Mouse (Mus musculus): Measurements from ENCODE around the gene Slc17a1.

The Slc17a1 gene

DNA sequence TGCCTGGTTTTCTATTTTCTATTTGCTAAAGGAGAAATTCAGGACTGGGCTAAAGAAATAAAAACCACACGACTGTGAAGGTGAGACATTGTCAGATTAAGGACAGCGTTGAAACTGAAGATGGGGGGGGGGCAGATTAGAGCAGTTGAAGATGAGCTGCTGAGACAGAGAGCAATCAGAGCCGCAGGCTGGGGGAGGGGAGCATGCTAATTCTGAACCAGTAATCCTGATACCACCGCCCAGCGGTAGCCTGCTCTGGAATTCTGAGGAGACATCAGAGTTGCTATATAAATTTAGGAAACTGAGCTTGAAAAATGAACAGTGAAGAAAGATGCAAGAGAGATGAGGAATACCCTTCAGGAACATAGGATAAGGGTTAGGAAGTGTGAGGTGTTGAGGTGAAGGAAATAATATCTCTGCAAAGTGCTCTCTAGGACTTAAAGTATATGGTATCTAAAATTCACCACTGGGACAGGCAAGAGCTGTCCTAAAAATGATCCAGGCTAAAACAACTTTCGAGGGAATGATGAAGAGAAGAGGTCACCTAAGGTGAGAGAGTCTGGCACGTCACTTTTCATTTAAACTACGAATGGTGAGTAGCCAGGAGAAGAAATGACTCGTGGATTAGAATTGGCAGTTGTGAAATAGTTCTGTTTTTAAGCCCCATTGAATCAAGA lies 25.2 kb downstream of the Slc17a1 start:
- no peak for DNase-seq

DNA sequence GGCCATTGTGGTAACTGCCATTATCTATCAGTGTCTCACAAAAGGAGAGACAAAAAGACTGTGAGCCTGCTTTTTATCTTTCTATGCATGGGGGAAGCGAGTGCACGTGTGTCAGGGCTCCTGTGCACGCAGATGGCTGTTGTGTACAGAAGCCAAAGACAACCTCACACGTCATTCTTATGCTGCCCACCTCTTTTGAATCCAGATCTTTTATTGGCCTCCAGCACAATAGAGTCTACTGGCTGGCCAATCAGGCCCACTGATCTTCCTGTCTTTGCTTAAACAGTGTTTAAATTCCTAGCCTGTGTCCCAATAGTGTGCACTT lies 25.7 kb downstream of the Slc17a1 start:
- DNase-seq: no peak

DNA sequence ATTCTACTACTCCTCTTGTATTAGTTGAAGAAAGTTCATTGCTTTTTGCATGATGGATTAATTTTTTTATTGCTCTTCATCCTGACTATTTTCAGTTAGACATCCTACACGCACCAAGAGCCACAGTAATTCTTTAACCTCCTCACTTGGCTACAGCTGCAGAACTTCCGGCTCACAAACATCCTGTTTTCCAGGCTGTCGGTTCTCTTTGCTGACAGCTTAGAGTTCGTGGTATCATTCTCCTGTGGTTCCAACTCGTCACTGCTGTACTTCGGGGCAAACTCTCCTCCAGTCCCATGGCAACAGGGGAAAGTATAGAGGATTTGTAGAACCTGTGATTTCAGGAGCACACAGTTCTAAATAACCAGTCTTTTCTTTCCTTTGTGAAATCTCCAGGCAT lies 30.7 kb downstream of the Slc17a1 start:
- DNase-seq: no peak

DNA sequence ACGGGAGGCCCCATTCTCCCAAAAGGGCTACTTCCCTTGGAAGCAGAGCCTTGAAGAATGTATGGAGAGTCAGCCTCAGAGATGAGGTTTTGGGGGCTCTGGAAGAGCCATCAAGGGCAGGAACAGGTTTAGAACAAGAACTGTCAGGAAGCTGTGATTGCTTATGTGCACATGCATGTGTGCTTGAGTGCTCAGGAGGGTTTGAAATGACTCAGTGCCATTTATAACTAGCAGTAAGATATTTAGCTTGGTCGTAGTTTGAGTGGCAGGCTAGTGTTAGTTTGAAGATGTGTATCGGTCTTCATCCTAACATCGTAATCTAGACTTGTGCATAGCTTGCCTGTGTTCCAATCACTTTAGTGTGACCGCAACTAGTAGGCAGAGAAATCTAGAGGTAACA lies 39.4 kb downstream of the Slc17a1 start:
- DNase-seq: no peak

DNA sequence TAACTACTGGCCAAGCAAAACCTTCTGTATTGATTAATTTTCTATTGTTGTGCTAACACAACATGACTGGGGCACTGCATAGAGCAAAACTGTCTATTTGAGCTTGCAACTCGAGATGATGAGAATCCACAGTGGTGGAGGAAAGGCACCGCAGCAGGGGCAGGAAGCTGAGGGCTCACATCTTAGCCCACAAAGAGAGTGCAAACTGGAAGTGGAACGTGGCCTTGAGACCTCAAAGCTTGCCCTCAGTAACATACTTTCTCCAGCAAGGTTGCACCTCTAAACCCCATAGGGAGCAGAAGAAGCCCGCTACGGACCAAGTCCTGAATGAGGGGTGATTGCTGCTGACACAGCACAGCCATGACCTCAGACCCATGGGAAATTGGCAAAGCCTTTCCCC lies 42.6 kb downstream of the Slc17a1 start:
- DNase-seq: no peak

DNA sequence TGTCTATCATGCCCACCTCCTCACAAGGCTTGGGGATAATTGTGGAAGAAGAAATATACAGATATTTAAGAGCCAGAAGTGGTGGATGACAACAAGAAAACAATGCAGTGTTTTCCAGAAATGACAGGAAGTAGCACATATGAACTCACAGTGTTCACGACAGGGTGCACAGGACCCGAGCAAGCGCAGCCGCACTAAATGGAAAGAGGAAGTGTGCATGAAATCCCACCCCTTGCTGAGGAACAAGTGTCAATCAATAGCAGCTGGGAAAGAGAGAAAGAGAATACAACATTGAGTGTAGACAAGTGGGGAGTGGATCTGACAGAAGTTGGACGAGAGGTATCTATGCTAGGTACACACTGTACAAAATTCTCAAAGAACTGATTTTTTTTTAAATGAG lies 43.8 kb downstream of the Slc17a1 start:
- no peak for DNase-seq

DNA sequence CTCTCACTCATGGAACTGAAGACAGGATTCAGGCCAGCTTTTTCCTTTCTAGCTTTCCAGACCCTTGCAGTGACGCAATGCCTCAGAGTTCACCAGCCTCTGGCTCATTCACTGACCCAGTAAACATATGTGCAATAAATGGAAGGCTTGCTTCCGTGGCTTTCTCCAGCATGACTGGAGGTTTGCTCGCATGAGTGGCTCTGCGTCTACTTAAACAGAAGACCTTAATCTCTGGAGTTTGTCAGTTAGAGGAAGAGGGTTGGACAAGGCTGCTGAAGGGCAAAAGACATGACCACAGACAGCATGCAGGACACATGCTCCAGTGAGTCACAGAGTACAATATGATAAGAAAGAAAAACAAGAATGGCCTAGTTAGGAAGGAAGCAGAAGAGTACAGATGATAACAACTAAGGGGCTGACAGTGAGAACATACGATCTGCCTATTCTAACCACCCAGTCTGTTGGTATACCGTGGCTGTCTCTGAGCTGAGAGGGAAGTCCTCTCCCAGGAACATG lies 46.3 kb downstream of the Slc17a1 start:
- DNase-seq: no peak

DNA sequence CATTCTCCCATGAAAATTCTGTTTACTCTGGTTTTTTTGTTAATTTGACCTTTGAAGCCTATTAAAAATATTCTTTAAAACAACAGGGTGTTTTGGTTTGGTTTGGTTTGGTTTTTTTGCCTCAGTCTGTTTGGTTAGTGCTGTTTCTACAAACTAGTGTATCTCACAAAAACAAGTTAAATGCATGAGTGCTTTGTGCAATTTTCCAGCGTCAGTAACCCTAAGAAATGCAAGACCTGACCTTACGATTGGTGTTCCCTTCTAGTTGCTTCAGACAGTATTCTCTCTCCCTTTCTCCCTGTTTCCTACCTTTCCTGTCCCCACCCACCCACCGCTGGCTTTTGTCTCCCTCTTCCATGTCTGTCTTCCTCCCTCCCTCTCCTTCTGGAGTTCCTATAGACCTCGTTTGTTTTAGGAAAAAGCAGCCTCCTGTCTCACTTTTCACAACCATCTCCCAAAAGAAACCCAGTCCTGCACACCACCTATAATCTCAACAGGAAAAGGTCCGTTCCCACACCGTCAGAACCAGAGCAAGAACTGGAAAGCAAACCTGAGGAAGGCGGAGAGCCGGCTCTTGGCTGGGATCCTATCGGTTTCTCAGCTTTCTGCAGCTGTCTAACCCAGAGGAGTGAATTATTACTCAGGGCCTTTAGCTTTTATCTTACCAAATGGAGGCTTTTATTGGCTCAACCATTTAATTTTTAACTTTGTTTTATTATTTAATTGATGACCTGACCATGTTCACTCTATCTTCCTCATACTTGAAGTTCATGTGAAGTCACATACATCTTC lies 47.0 kb downstream of the Slc17a1 start, which contains the start of gene Slc17a4:
Gene Slc17a4, minus strand, starts transcription at position 634 of the 792 bp plus-strand sequence.
- no peak for DNase-seq

DNA sequence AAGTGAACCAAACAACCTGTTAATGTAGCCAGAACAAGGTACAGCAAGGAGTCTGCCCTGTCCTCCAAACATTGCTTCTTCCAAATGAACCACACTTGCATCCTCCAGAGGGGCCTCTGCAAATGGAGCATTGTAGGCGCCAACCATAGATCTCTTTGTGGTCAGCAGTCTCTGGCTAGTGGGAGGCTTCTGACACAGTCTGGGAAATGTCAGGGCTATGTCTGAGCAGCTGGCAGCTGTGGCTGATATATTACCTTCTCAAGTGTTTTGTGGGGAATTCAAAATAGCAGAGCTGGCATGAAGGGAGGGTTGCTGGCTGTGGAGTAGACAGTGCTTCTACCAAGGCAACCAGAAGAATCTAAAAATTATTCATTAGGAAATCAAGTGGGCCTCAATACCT lies 48.6 kb downstream of the Slc17a1 start:
- DNase-seq: no peak

DNA sequence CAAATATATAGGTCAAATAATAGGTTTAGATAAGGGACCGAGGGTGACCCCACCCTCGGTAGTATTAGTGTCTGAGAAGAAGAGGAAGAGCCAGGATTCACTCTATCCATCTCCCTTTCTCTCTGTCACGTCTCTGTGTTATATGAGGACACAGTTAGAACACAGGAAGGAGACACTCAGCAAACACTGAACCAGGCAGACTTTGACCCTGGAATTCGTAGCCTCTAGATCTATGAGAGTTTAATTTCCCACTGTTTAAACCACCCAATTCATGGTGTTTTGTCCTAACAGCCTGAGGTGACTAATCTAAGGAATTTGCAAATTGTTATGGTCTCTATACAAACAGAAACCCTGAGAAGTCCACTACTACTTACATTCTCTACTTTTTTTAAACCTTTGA lies 50.1 kb downstream of the Slc17a1 start:
- no peak for DNase-seq

DNA sequence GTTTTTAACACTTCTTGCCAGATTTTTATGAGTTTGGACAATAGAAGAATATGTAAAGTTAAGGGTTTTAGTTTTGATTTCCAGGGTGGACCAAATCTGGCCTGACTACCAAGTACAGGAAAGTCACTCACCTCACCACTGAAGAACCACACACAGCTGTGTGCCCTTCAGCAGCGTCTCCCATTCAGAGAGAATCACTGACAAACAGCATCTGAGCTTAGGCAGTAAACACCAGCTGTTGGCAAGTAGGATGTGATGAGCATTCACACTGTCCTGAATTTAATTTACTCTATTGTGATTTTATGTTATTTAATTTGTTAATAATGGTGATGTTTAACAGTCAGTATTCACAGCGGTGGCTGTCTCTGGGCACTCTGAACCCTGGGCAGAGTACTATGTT lies 58.2 kb downstream of the Slc17a1 start:
- DNase-seq: no peak

DNA sequence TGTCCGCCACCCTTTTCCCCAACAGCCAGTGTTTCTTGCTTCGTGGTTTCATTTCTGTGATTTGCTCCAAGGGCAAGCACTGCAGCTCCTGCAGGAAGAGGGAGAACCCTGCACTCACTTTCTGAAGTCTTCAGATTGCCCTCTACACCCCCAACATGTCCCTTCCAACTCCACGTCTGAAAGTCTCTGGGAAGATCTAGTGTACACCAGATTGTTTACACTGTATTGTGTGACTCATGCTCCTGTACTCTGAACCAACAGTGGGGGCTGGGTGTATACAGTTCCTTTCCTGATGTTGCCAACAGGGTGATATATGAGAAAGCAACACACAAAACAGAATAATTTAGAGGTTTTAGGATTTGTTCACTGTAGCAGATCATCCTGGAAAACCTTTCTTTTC lies 61.1 kb downstream of the Slc17a1 start:
- no peak for DNase-seq

DNA sequence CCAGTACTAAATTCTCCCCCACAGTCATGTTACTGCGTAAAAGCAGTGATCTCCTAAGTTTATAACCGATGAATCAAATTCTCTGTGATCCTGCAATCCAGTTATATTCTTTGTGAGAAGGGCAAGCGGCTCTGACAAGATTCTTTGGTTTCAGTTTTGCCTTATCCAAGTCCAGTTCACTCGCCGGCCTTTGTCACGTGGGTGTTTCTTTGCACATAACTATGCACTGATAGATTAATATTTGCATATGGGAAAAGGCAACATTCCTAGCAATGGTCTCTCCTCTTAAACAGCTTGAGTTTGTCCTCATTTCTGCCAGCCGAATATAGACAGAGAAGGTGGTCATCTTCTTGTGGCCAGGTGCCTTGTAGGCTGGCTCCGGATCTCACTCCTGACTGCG lies 62.9 kb downstream of the Slc17a1 start:
- DNase-seq: no peak

DNA sequence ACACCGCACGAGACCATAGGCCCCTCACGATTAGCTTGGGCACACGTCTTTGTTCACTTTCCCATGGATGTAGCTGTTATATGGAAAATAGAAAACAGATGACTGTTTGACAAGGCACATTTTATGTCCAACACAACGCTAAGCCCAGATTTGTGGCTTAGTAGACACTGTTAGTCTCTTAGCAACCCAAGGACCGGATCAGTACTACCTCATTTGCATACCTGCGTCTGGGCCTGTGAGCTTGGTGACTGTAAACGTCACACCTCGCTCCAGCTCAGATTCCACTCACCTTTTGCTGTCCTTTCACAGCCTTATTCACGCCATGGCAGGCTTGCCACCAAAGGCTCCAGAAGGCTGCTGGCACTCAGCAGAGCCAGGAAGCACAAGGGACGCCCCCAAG lies 63.4 kb downstream of the Slc17a1 start:
- DNase-seq: no peak

DNA sequence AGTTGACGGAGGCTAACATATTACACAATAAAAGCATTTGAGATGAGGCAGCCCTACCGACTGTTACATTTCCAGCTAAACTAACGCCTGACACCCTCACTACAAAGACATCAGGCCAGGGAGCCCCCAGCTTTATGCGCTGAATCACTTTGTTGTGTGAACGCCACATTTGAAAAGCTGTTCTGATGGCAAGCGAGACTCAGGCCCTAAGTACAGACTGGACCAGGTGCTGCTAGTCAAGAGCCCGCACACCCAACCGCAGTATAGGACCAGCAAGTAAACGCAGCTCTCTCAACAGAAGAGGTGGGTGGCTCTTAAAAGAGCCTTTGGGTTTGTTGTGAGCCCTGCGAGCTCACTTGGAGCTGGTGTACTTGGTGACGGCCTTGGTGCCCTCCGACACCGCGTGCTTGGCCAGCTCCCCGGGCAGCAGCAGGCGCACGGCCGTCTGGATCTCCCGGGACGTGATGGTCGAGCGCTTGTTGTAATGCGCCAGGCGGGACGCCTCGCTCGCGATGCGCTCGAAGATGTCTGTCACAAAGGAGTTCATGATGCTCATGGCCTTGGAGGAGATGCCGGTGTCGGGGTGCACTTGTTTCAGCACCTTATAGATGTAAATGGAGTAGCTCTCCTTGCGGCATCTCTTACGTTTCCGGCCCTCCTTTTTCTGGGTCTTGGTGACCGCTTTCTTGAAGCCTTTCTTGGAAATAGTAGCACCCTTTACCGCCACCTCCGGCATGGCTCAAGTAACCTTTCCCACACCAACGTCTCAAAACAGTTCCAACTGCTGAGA lies 66.1 kb downstream of the Slc17a1 start, which contains the start of gene Hist1h2ba:
Gene Hist1h2ba, minus strand, starts transcription at position 736 of the 790 bp plus-strand sequence.
- DNase-seq: no peak

DNA sequence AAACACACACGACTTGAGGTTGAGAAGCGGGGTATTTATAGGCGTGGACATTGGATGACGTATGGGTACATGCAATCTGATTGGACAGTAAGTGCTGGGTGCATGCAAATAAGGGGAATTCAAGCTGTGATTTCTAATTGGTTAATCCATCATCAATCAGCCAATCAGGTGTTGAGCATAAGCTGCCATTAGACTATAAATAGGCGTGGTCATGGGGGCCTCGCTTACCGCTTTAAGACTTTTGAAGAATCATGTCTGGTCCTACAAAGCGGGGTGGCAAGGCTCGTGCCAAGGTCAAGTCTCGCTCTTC lies 66.6 kb downstream of the Slc17a1 start, which contains the start of gene Hist1h2aa:
Gene Hist1h2aa, plus strand, starts transcription at position 252 of the 310 bp plus-strand sequence.
- DNase-seq: no peak

DNA sequence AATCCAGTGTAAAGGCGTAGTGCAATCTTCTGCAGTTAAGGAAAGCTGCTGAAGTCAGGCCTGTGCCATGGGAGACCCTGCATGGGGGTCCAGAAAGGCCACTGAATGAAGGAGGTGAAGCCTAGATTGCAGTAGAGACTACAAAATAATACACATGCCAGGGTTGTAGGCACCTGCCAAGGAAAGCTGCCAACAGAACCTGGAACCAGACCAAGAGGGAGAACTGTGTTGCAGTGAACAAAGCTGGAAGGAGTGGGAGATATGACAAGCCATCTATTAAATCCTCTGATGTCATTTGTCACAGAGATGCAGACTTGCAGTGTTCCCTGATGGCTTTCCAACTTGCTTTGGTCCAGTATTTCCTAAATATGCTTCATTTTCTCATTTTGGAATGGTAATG lies 71.1 kb downstream of the Slc17a1 start:
- DNase-seq: peak; percentile 11

DNA sequence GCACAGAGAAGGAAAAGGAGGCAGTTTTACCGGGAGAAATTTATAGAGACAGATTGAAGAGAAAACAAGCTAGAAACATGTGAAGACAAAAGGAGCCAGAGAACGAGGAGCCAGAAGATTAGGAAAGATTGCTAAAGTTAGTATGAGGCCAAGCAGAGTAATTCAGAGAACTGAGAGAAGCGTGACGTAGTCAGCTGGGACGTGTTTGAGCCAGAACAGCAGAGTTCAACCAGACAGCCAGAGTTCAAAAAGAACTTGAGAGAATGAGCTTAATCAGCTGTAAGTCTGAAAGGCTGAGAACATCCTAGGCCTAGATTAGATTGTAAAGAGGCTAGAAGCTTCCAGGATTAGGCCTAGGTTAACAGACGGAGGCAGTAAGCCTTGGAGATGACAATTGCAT lies 72.7 kb downstream of the Slc17a1 start:
- DNase-seq: no peak

DNA sequence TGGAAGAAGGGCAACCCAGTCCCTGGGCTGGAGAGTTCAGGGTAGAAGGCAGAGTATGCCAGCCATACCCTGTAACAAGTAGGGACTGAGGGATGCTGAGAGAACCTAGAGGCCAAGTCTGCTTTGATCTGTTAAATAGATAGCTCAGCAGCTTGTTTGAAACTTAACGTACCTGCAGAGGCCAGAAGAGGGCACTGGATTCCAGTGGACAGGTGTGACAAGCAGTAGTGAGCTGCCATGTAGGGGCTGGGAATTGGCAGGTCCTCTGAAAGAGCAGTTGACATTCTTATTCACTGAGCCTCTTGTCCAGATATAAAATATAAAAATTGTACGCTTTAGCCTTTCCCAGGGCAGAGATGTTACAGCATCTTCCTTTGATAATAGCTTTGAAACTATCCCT lies 75.3 kb downstream of the Slc17a1 start:
- no peak for DNase-seq
